Mouse (Mus musculus): ENCODE data around the gene Xylt1. TPM values are rescaled to one million over a fixed set of nuclear protein-coding genes. Genes with fewer than 3 reads are reported as not detected.

Xylt1 gene
- total RNA-seq (2021): 10 to 100 TPM in 1 of 2 experiments, 1 to 10 TPM in 1; 9.3 to 12.4 TPM
- long read RNA-seq, experiment 1, partial matches to known transcripts: 0 of 3 reads
- long read RNA-seq, experiment 1, other reads (novel, unspliced or antisense): 3 of 3 reads
- long read RNA-seq, experiment 2, partial matches to known transcripts: 0 of 3 reads
- long read RNA-seq, experiment 2, other reads (novel, unspliced or antisense): 3 of 3 reads

GRCm38 (mm10) chr7:117380418-117381187, at the start of gene Xylt1:
Gene Xylt1 (plus strand): TSS chr7:117380979.
- DNase-seq (ENCODE audit: low spot score in 2 of 2): peak; percentile 61 to 72

GRCm38 (mm10) chr7:117333936-117334335, 46.8 kb upstream of the Xylt1 start:
- DNase-seq (ENCODE audit: low spot score in 2 of 2): no peak

- DNase-seq (ENCODE audit: low spot score in 2 of 2): no peak
These were observed 24.5 kb upstream of the Xylt1 start for GRCm38 (mm10) chr7:117356316-117356715.

- DNase-seq (ENCODE audit: low spot score in 2 of 2): no peak
These were observed 23.2 kb upstream of the Xylt1 start for GRCm38 (mm10) chr7:117357425-117358194.

GRCm38 (mm10) chr7:117361281-117361680, 19.5 kb upstream of the Xylt1 start:
- DNase-seq (ENCODE audit: low spot score in 2 of 2): no peak

GRCm38 (mm10) chr7:117362493-117362892, 18.3 kb upstream of the Xylt1 start:
- DNase-seq (ENCODE audit: low spot score in 2 of 2): no peak

GRCm38 (mm10) chr7:117368647-117369289, 12.0 kb upstream of the Xylt1 start:
- no peak for DNase-seq (ENCODE audit: low spot score in 2 of 2)

- DNase-seq (ENCODE audit: low spot score in 2 of 2): no peak
These were observed 11.4 kb upstream of the Xylt1 start for GRCm38 (mm10) chr7:117369290-117369941.

- peak; percentile 18 to 40 for DNase-seq (ENCODE audit: low spot score in 2 of 2)
These were observed 4.9 kb upstream of the Xylt1 start for GRCm38 (mm10) chr7:117375886-117376309.

- no peak for DNase-seq (ENCODE audit: low spot score in 2 of 2)
These were observed 3.6 kb upstream of the Xylt1 start for GRCm38 (mm10) chr7:117377138-117377537.

GRCm38 (mm10) chr7:117380036-117380417, 752 bp upstream of the Xylt1 start:
- DNase-seq (ENCODE audit: low spot score in 2 of 2): peak in 1 of 2 experiments; percentile 11

GRCm38 (mm10) chr7:117381188-117381981, 606 bp downstream of the Xylt1 start:
- DNase-seq (ENCODE audit: low spot score in 2 of 2): peak; percentile 14 to 16

- no peak for DNase-seq (ENCODE audit: low spot score in 2 of 2)
These were observed 1.2 kb downstream of the Xylt1 start for GRCm38 (mm10) chr7:117382006-117382405.

GRCm38 (mm10) chr7:117383147-117383940, 2.6 kb downstream of the Xylt1 start:
- DNase-seq (ENCODE audit: low spot score in 2 of 2): no peak

- no peak for DNase-seq (ENCODE audit: low spot score in 2 of 2)
These were observed 5.6 kb downstream of the Xylt1 start for GRCm38 (mm10) chr7:117386376-117386775.

GRCm38 (mm10) chr7:117388284-117388988, 7.7 kb downstream of the Xylt1 start:
- DNase-seq (ENCODE audit: low spot score in 2 of 2): no peak

- no peak for DNase-seq (ENCODE audit: low spot score in 2 of 2)
These were observed 8.3 kb downstream of the Xylt1 start for GRCm38 (mm10) chr7:117389048-117389447.

- no peak for DNase-seq (ENCODE audit: low spot score in 2 of 2)
These were observed 12.2 kb downstream of the Xylt1 start for GRCm38 (mm10) chr7:117392863-117393569.
